Mouse (Mus musculus): ENCODE data around the gene Dync1i1.

- TF ChIP-seq CTCF (IDR thresholded peaks at IDR 0.05; ENCODE audit: borderline replicate concordance, insufficient read depth, low read length): no peak
- TF ChIP-seq POLR2A (IDR thresholded peaks at IDR 0.05; ENCODE audit: low read depth, low read length): no peak
These were observed 10.3 kb upstream of the Dync1i1 start for GRCm38 (mm10) chr6:5715101-5715618.
